Mouse (Mus musculus) right cerebral cortex, postnatal 10 days (tissue): ENCODE measurements around the gene Pigr.

Experiments used
- DNase-seq, 2 experiments: peaks; one replicate each; pipeline ENCODE4 v3.0.0; 2021; ENCODE audit warnings: low spot score in 2 of 2

The Pigr gene

GRCm38 (mm10) chr1:130826448-130826847 is at the start of gene Pigr:
Gene Pigr, plus strand, starts transcription at chr1:130826684.
- DNase-seq: no peak

DNA sequence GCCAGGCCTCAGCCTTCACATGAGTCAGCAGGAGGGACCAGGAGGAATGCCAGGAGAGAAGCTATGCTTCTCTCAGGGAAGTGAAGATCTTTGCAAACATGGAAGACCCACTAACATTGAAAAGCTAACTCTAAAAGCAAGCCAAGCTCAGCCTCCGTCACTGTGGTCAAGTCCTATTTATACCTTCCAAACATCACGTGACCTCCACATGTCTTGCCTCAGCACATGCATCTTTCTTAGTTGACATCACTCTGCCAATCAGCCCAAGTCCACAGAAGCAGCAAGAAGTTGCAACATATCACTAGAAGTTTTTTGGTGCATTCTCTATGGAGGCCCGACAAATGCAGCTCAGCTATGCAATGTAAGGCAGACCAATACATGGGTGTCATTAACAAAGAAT is 46.6 kb upstream of the Pigr start:
- DNase-seq: no peak

DNA sequence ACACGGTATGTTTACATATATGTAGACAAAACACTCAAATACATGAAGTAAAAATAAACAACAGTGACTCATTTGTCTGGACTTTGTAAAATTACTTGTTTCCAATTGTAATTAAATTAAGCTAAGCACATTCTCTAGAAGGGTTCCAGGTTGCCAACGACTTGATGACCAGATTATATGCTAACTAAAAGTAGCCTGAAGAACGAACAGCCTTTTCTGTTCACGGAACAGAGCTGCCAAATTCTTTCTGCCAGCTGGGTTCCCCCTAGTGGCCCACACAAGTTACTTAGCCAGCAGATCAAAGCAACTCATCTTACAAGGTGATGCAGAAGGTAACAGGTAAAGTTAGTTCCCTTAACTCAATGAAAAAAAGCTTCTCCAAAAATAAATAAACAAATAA is 42.4 kb upstream of the Pigr start:
- DNase-seq: peak; percentile 35 to 50

DNA sequence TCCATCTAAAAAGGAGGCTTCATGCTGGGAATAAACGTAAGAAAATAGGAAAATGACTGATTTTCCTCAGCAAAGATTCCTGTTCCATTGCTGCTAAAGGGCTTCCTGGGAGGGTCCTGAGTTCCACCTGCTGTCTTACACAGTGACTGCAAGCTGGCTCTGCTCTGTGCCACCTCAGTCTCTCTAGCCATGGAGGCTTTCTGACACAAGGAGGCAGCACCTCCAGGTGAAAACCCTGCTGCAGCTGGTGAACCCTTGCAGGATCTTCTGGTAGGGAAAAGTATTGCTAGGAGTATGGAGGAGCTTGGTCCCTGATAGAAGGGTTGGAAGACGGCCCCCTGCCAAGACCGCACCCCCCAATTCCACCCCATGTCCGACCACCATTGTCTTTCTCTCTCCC is 39.5 kb upstream of the Pigr start:
- no peak for DNase-seq

DNA sequence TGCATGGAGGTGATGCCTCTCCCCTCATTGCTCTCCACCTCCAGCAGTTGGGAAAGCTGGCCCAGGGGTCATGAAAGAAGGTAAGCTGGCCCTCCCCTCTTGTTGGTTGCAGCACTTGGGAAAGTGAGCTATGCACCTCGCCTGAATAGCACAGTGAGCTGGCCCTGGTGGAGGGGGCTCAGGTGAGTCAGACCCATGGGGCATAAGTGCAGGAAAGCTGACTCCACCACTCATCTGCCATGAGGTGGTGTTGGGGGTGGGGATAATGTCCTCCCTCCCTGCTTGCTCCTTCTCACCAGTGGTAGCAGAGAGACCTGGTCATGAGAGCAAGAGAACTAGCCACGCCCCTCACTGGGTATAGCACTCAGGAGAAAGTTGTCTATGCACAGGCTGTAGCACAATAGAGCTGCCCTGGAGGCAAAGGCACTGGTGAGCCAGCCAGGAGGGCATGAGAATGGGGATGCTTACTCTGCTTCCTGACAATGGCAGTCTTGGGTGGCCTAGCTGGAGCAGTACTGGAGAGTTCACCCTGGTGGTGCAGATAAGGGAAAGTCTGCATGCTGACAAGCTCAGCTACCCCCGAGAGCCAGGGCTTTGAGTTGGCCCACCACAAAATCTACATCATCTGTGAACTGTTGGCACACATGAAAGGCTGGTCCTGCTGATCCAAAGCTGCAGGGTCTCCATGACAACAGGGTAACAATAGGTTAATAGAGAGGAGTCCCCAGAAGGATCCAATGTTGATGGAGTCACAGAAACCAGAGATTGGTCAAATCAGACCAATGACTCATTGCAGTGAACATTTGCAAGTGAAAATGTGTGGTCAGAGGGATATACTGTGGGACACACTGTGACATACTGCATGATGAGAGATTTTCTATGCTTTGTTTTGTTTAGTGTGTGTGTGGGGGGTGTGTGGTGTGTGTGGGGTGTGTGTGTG is 36.7 kb upstream of the Pigr start:
- no peak for DNase-seq

DNA sequence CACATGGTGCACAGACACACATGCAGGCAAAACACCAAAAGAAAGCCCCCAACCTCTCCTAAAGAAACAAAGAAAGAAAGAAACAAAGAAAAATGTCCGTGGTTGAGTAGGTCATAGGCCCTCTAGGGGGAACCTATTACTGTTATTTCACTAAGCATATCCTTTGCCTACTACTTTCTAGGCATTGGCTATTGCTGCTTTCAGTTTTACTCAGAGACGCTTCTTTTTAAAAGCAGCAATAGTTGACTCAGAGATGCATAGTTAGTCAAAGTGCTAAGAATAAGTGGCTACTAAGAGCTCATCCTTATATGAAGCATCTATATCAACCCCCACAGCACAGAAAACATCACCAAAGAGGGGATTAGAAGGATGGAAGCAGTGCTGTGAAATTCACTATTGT is 31.2 kb upstream of the Pigr start:
- DNase-seq: no peak

DNA sequence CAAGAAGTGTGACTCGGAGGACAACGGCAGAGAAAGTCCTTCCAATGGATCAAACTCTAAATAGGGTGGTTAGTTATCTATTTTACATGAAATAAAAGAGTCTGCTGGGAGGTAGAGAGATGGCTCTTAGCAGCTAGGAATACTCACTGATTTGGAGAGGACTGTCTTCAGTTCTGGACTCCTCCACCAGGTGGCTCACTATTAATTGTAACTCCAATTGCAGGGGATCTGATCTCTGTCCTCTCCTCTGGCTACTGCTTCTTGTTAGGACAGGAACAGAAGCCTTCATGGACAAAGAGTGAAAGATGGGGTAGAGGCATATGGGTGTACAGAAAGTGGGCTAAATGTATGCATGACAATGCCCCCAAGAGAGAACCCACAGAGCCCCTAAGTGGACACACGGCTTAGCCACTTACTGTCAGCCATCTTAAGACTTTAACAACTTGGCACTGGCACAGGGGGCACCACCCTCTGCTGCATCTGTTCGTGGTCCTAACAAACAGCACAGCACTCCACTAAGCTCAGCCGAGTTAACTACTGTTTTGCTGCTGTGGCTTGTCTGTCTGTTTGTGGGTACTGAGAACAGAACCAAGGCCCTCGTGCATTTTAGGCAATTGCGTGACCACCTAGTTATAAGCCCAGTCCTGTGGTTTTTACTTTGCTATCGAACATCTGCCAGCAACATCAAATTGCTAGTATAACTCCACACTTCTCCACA is 29.4 kb upstream of the Pigr start:
- peak; percentile 39 to 68 for DNase-seq

DNA sequence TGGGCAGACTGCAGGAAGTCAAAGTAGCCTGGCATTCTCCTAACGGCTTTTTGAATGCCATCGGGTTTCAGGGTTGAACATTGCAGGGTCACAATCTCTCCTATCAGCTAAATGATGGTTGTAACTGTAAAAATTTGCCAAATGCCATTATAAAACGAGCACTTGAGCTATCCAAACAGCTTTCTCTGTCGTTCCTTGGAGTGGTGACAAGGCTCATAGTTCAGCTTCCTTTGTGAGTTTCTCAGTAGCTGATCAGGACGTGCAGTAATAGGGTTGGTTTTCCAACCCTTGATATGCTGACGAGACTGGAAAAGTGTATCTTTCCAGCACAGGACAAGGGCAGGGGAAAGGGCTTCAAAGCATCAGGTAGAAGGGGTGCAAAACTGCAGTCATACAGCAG is 28.4 kb upstream of the Pigr start:
- no peak for DNase-seq

DNA sequence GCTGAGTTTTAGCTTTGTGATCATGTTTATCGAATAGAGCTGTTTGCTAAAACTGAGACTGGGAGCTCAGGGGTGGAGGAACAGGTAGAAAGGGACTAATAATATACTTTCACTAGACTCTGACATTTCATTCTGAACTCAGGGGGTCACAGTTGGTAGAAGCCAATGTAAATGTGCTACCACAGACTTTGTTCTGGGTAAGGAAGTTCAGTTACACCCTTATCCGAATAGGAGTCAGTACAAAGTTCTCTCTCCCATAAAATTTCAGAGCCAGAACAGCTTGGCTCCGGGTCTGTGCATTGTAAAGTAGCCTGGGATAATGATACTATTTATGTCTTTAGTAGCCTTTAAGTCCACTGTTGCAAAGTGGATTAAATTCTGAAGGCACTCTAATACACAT is 27.9 kb upstream of the Pigr start:
- DNase-seq: no peak

DNA sequence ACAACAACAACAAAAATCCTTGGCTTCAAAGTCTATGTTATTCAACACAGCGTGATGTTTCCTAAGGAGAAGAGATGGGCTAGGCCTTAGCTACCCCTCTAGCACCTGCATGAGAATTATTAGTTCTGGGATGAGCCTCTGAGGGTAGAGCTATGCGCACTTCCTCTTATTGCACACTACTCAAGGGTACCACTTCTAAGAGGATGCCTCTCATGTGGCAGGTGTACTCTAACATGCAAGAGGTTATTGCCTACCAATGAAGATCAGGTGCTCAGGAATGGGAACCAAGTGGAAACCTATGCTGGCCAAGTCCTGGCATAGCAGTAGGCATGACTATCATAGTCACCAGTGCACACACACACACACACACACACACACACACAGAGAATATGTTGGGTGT is 27.1 kb upstream of the Pigr start:
- no peak for DNase-seq

DNA sequence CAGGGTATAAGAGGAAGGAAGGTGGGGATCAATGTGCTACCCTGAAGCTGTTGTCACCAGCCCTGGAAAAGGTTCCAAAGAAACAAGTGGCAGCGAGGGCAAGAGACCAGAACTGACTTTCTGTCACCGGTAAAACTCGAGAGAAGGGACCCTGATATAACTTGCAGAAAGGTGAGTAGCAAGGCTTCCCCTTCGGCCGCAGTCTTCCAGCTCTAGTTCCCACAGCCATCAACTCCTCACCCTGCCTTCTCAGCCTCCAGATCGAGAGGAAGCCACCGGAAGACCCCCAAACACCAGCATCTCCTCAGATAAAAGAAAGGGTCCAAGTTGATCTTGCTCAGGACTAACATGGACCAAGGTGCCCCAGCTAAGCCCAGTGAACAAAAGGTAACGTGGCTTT is 25.9 kb upstream of the Pigr start, which contains the start of gene Fcamr:
Gene Fcamr, plus strand, starts transcription at position 301 of the 400 bp plus-strand sequence.
- DNase-seq: no peak

GRCm38 (mm10) chr1:130801511-130801910 is 25.0 kb upstream of the Pigr start:
- no peak for DNase-seq

DNA sequence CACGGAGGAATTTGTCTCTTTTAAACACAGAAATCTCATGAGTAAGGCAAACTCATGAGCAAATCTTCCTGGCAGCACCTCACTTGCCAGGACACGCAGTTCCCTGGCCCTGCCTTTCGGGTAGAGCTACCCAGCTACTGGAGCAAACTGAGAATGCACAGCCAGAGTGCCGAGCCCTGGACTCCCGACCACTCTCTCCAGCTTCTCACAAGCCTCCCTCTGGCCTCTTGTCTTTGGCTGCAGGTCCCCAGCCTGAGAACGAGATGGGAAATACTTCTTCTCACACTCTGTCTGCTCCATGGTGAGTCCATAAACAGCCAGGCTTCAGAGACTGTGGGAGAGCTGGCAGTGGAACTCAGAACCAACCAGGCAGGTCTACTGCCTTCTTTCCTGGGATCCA is 23.5 kb upstream of the Pigr start:
- no peak for DNase-seq

DNA sequence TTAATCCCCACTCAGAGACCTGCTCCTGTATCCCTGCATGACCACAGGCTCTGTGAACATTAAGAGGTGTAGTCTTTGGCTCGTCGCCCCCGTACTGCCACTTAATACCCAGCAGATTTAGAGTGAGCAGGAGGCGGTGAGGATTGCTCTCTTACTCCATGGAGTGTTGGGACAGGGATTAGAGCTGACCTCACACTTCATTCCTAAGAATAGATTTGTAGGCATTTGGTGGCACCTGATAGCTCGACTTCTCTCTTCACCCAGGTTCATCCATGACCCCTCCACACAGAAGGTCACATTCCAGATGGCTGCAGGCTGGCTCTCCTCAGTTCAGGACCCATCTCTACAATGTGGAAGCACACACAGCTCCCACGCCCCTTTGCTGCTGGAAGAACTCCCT is 22.2 kb upstream of the Pigr start:
- DNase-seq: no peak

- DNase-seq: no peak
Measured at GRCm38 (mm10) chr1:130810906-130811305, 15.6 kb upstream of the Pigr start.

DNA sequence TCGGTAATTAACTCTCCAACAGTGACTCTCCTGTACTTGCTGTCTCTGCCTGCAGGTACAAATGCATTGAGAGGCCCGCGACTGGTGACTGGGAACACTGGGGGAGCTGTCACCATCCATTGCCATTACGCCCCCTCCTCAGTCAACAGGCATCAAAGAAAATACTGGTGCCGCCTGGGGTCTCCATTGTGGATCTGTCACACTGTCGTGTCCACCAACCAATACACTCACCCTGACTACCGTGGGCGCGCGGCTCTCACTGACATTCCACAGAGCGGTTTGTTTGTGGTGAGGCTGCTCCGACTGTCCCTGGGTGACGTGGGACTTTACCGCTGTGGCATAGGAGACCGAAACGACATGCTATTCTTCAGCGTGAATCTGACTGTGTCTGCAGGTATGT is 15.2 kb upstream of the Pigr start:
- no peak for DNase-seq

DNA sequence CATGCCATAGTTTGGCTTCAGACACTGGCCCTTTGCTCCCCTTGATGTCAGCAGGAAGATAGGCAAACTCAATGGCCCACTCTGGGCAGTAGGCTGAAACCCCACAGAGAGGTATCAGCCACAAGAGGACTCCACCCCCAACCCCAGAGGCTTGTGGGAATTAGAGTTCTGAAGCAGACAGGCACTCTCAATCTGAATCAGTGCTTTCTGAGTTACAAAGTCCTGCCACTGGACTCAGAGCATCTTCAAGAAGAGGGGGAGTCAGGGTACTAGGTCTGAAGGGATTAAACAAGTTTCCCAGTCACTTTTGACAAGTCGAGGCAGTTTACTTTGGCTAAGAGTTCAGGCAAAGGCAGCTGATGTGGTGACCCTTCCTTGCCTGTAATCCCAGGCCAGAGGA is 6.7 kb upstream of the Pigr start:
- DNase-seq: no peak

DNA sequence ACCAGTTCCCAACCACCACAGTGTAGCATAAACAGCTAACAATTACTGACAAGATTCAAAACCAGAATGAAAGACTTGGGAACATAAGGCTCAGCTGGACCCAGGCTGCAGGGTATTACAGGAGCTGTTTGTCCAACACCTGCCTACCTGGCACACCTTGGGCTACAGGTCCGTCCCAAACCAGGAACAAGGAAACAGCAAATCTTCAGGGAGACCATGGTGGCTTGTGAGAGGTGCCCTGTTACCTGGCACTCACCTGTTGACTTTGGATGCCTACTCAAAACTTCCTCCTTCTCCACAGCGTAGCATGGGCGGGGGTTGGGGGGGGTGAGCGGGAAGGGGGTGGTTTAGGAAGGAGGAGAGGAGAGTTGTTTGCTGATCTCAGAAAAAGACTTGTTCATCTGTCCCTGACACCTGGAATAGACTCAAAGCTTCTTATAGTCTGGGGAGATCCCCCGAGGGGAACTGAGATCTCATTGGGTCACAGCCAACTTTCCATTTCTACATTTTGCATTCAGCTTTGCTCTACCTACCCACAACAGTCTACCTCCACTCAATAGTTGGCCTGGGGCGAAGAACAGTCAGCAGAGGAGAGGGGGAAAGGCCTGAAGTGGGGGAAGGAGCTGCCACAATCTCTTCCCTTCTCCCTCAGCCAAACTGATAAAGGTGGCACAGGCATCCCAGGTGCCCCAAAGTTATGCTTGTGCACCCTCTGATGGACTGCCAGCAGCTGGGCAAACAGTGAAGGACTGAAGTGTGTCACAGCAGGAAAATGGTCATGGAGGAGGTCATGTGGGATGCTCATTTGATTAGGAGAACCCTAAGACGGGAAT is 6.0 kb upstream of the Pigr start:
- no peak for DNase-seq

DNA sequence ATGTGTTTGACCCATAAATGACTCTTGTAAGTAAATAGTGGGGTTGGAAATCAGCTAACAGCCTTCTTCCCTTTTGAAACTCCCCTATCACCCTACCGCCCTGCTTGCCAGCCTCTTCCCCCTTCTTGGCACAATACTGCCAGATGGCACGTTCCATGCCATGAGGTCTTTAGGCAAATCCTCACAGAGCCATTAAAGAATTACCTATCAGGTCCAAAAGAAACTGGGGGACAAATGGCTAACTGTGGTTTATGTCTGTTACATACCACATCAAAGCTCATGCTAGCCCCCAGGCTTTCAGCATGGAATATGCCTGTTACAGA is 5.4 kb upstream of the Pigr start:
- no peak for DNase-seq

GRCm38 (mm10) chr1:130821911-130822625 is 4.4 kb upstream of the Pigr start:
- DNase-seq: no peak

- no peak for DNase-seq
Measured at GRCm38 (mm10) chr1:130828656-130829055, 2.2 kb downstream of the Pigr start.
